Mouse (Mus musculus) small intestine, adult 2 months (tissue): ENCODE results near the gene Smu1.

Source experiments
- CTCF ChIP-seq: fragments of 200-500 bp; IDR thresholded peaks from 2 replicates; pipeline ENCODE4 v1.5.1; 2012; ENCODE audit warnings: low read depth, mild to moderate bottlenecking, control low read depth, inconsistent platforms, low read length, moderate library complexity, mixed read lengths; ENCODE audit not compliant: insufficient replicate concordance, insufficient read length; ENCODE audit errors: extremely low read depth
- POLR2A ChIP-seq: fragments of 200-500 bp; IDR thresholded peaks from 2 replicates; pipeline ENCODE4 v1.6.1; 2012; ENCODE audit warnings: low read depth, mild to moderate bottlenecking, control low read depth, inconsistent platforms, low read length, moderate library complexity

GRCm38 (mm10) chr4:40794320-40794719 is 36.6 kb upstream of the Smu1 start:
- TF ChIP-seq CTCF (no peak), POLR2A (no peak)
